Mouse (Mus musculus) G1E (cell line): ENCODE measurements around the gene Ube2k. TPM values are rescaled to one million over a fixed set of nuclear protein-coding genes. Genes with fewer than 3 reads are reported as not detected.

Experiments
- ATAC-seq: 2 replicates; pipeline ENCODE4 v1.8.0; 2016; ENCODE audit warnings: mild to moderate bottlenecking; ENCODE audit not compliant: insufficient number of reproducible peaks, poor library complexity, low FRiP score, severe bottlenecking; ENCODE audit errors: extremely low read depth
- DNase-seq: peaks from one replicate; pipeline ENCODE4 v3.0.0; 2012; ENCODE audit warnings: low spot score
- H3K27me3 ChIP-seq: 2 replicates; pipeline ENCODE4 v1.6.1; 2012; ENCODE audit warnings: mild to moderate bottlenecking, low read length, inconsistent platforms; ENCODE audit not compliant: insufficient read depth
- H3K36me3 ChIP-seq: replicated peaks from 2 replicates; pipeline ENCODE3; 2012; ENCODE audit warnings: mild to moderate bottlenecking, inconsistent platforms
- H3K4me1 ChIP-seq: 2 replicates; pipeline ENCODE4 v1.6.1; 2012; ENCODE audit warnings: low read depth, low read length, inconsistent platforms, mixed read lengths; ENCODE audit not compliant: insufficient read depth
- H3K4me3 ChIP-seq: 2 replicates; pipeline ENCODE4 v1.5.1; 2012; ENCODE audit warnings: low read depth, mild to moderate bottlenecking, inconsistent platforms, low read length, moderate library complexity, mixed read lengths
- H3K9me3 ChIP-seq: replicated peaks from 2 replicates; pipeline ENCODE4 v1.6.1; 2012; ENCODE audit warnings: inconsistent platforms
- CTCF ChIP-seq: IDR thresholded peaks from 2 replicates; pipeline ENCODE4 v1.5.1; 2012; ENCODE audit warnings: low read depth, low read length, inconsistent platforms, mixed read lengths
- GATA1 ChIP-seq: IDR thresholded peaks from 2 replicates; pipeline ENCODE4 v1.6.1; 2012; ENCODE audit warnings: borderline replicate concordance, low read length, inconsistent platforms, mixed read lengths
- GATA2 ChIP-seq: IDR thresholded peaks from 2 replicates; pipeline ENCODE4 v1.6.1; 2012; ENCODE audit warnings: low read depth, low read length, inconsistent platforms, borderline replicate concordance
- POLR2AphosphoS5 ChIP-seq: IDR thresholded peaks from 2 replicates; pipeline ENCODE4 v1.6.1; 2012; ENCODE audit warnings: low read depth, low read length, inconsistent platforms; ENCODE audit not compliant: insufficient replicate concordance
- TAL1 ChIP-seq: conservative IDR thresholded peaks from 2 replicates; pipeline ENCODE4 v1.6.1; 2012; ENCODE audit warnings: low read depth, low read length, inconsistent platforms, mixed read lengths
- polyA plus RNA-seq: library from polyadenylated mRNA; stranded (reverse); fragments of >175 nt; gene quantifications from 2 replicates; pipeline ENCODE4 v1.2.3, GENCODE M21; 2012
- total RNA-seq, 2 experiments: library from RNA; stranded (forward) in 1 of 2; stranded (reverse) in 1 of 2; fragments of 200-1000 nt in 1 of 2; fragments of >200 nt in 1 of 2; fragmentation: Nextera tagmentation in 1 of 2; gene quantifications; 2 replicates each; pipeline ENCODE4 v1.2.3; 2014 to 2017

Gene Ube2k
- total and polyA plus RNA-seq, 3 experiments = 42.8 to 128 (median 112) TPM

DNA sequence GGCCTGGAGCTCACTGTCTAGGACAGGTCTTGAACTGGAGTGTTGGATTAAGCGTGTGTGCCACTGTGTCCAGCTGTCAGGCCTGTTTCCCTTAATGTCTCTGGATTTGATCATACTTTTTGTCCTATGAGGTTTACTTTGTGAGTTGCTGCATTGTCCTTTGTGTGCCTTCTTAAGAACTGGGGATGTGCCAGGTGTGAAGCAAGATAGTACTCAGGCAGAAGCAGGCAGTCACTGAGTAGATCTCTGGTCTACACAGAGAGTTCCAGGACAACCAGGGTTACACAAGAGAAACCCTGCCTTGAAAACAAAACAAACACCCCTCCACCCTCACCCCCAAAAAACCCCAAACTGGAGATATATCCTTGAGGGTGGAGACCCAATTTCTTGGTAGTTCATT, 12.6 kb downstream of the Ube2k start:
- no peak for TF ChIP-seq TAL1
- no peak for TF ChIP-seq POLR2AphosphoS5
- no peak for ATAC-seq
- Histone ChIP-seq H3K4me1 (peaks cover 36% of the 10 kb centered on the region), H3K36me3 (peaks cover 49% of the 10 kb centered on the region), H3K27me3 (no peaks in the 10 kb centered on the region), H3K4me3 (no peak overlapping the region), H3K9me3 (no peaks in the 10 kb centered on the region)
- DNase-seq = no peak

DNA sequence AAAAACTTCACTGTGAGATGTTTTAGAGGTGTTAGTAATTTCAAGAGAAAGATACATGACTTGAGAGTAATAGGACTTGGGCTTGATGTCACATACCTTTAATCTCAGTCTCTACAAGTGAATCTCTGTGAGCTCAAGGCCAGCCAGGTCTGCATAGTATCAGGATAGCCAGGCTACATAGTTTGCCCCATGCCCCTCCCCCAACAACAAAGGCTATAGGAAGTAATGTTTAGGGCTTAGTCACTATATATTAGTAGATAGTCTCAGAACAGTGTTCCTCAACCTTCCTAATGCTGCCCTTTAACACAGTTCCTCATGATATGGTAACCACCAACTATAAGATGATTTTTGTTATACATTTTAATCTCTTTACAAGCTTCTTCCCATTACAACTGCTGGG, 20.1 kb downstream of the Ube2k start:
- no peaks in the 10 kb centered on the region for H3K27me3 ChIP-seq
- DNase-seq = no peak
- H3K4me1 ChIP-seq = peaks cover 29% of the 10 kb centered on the region
- H3K9me3 ChIP-seq = no peaks in the 10 kb centered on the region
- no peak overlapping the region for H3K4me3 ChIP-seq
- peak; percentile 8; the same call in 1 of the 2 replicates for ATAC-seq
- no peak for TF ChIP-seq GATA2
- TF ChIP-seq GATA1 = no peak
- TF ChIP-seq POLR2AphosphoS5 = no peak
- no peak for TF ChIP-seq TAL1
- TF ChIP-seq CTCF = no peak
- peaks cover 61% of the 10 kb centered on the region for H3K36me3 ChIP-seq

DNA sequence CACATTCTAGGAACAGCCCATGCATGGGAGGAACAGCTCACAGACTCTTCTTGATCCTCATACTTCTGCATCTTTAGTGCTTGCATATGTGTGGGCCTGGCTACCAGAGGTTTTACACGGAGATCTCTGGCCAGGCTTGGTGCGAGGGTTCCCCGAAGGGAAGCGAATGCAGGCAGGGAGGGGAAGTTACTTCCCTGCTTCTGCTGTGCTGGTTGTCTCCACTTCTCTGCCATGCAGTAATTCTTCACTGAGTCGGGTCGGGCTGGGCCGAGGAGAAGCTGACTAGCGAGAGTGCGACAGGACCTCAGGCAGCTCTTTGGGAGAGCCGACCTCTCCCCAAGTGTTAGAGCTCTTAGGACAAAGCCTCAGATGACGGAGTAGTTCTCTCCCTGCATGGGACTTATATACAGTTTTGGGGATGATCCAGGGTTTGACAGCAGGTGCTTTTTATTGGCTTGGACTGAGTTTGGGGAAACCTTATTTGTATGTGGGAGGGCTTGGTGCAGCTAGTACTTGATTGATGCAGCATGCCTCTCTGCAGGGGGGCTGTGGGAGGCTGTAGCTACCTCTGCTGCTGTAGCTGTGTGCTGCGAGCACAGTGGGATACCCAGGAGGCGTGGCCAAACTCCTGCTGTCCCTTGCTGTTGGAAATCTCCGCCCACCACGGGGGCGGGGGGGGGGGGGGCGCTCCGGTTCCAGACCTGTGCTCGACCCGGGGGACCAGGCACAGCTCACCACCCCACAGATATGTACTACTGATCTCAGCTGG, 24.3 kb downstream of the Ube2k start:
- H3K36me3 ChIP-seq = peaks cover 51% of the 10 kb centered on the region
- no peak for ATAC-seq
- no peak for DNase-seq

DNA sequence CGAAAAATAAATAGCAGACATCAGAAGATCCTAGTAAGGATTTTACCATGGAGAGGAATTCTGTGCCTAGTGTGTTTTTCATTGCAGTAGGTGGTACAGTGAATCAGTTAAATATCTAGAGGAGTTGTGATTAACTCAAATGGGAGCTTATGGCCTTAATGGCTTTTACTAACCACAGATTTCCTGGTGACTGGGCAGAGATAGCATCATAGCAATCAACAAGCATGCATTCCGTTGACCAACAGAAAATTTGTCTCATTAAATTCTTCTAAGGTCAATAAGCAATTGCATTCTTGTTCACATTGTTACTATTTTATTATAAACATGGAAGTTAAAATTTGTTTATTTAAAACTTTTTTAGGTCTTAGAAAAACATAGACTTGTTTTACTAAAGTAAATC, 28.5 kb downstream of the Ube2k start:
- Histone ChIP-seq H3K27me3 (no peaks in the 10 kb centered on the region), H3K36me3 (peaks cover 51% of the 10 kb centered on the region), H3K9me3 (no peaks in the 10 kb centered on the region), H3K4me3 (no peak overlapping the region), H3K4me1 (peaks cover 19% of the 10 kb centered on the region)
- ATAC-seq = no peak
- TF ChIP-seq GATA2 (no peak), POLR2AphosphoS5 (no peak), GATA1 (no peak), TAL1 (no peak), CTCF (no peak)
- DNase-seq = no peak

More for the DNA sequence above, 24.3 kb downstream of the Ube2k start:
- Histone ChIP-seq H3K9me3 (no peaks in the 10 kb centered on the region), H3K27me3 (no peaks in the 10 kb centered on the region), H3K4me1 (peaks cover 23% of the 10 kb centered on the region), H3K4me3 (no peak overlapping the region)
- TF ChIP-seq GATA1 = no peak
- TF ChIP-seq GATA2 = no peak
- no peak for TF ChIP-seq POLR2AphosphoS5
- TF ChIP-seq CTCF = no peak
- no peak for TF ChIP-seq TAL1

DNA sequence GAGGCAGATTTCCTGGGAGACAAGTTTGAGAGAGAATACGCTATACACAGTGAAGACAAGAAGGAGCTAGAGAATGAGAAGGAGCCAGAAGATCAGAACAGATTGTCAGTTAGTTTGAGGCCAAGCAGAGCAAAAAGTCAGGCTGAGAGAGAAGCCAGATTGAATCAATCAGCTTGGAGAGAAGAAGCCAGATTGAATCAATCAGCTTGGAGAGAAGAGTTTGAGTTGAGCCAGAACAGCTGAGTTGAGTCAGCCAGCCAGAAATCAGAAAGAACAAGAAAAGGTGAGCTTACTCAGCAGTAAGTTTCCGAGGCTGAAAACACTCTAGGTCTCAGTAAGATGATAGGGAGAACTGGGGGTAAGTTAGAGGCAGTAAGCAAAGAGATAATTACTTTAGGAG, 37.8 kb downstream of the Ube2k start:
- no peak for ATAC-seq
- Histone ChIP-seq H3K36me3 (peaks cover 67% of the 10 kb centered on the region), H3K4me1 (peaks cover 2% of the 10 kb centered on the region; the same call in 1 of the 2 replicates), H3K4me3 (no peak overlapping the region), H3K27me3 (no peaks in the 10 kb centered on the region), H3K9me3 (no peaks in the 10 kb centered on the region)
- no peak for DNase-seq
- TF ChIP-seq TAL1 (no peak), GATA1 (no peak), POLR2AphosphoS5 (no peak), CTCF (no peak), GATA2 (no peak)

DNA sequence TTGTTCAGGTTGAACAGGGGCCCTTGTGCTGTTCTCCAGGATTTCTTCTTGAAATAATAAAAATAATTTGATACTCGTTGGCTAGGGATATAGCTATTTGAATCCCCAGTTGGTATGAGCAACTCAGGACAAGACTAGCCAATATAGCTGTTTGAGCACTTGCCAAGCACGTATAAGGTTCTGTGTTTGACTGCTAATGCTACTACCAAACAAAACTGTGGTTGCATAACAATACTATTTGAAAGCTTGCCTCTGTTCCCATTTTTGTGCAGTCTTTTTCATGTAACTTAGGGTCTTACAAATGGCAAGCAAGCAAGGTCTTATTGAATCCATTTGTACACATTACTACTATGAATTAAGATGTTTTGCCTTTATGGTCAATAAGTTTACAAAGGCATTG, 38.9 kb downstream of the Ube2k start:
- TF ChIP-seq CTCF (no peak), GATA2 (no peak), POLR2AphosphoS5 (no peak), GATA1 (no peak), TAL1 (no peak)
- Histone ChIP-seq H3K9me3 (no peaks in the 10 kb centered on the region), H3K36me3 (peaks cover 66% of the 10 kb centered on the region), H3K4me1 (peaks cover 2% of the 10 kb centered on the region; the same call in 1 of the 2 replicates), H3K4me3 (no peak overlapping the region), H3K27me3 (no peaks in the 10 kb centered on the region)
- DNase-seq = no peak
- no peak for ATAC-seq

DNA sequence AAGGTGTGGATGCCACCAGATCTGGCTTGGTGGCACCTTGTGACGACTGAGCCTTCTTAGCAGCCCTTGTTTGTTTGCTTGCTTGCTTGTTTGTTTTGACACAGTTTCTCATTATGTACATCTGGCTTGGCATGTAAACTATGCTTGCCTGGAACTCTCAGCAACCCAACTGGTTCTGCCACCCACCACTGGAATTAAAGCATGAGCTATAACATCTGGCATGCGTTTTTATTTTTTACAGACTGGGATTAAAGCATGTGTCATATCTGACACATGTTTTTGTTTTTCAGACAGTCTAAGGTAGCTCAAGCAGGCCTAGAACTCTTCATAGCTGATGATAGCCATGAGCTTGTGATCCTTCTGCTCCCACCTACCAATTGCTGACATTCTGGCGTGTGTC, 41.5 kb downstream of the Ube2k start:
- no peak for ATAC-seq
- TF ChIP-seq GATA2 (no peak), TAL1 (no peak), POLR2AphosphoS5 (no peak), GATA1 (no peak), CTCF (no peak)
- H3K36me3 ChIP-seq = peaks cover 71% of the 10 kb centered on the region

More for the DNA sequence above, 41.5 kb downstream of the Ube2k start:
- no peaks in the 10 kb centered on the region for H3K9me3 ChIP-seq
- DNase-seq = no peak
- peaks cover 2% of the 10 kb centered on the region; the same call in 1 of the 2 replicates for H3K4me1 ChIP-seq
- H3K27me3 ChIP-seq = no peaks in the 10 kb centered on the region
- no peak overlapping the region for H3K4me3 ChIP-seq
